Mouse (Mus musculus) layer of hippocampus, adult 18-20 months (tissue): ENCODE results near the gene Vsx2. TPM values are rescaled to one million over a fixed set of nuclear protein-coding genes. Genes with fewer than 3 reads are reported as not detected.

Source experiments
- DNase-seq, 2 experiments: peaks; one replicate each; pipeline ENCODE4 v3.0.0; 2022; ENCODE audit warnings: low spot score in 2 of 2
- total RNA-seq, 2 experiments: library from RNA; stranded (reverse); gene quantifications; 2 replicates each; pipeline ENCODE4 v1.2.3; 2021

Gene Vsx2
- total RNA-seq, 2 experiments from 2014 or later: 0.23 to 0.27 TPM

- no peak for DNase-seq
Measured at GRCm38 (mm10) chr12:84640654-84641053, 71.1 kb downstream of the Vsx2 start, which contains the start of gene Vrtn. Gene Vrtn, plus strand, starts transcription at chr12:84641019.

Other genes with a start within 250 kb of the Vsx2 start
- gene Coq6, start 208.1 kb upstream of the Vsx2 start, total RNA-seq: 10 to 100 TPM; 21.2 to 22.7 TPM
- gene Fam161b, start 207.9 kb upstream of the Vsx2 start, total RNA-seq: 10 to 100 TPM; 12.4 to 13.0 TPM
- 10 to 100 TPM; 21.5 to 26.1 TPM for gene Entpd5, start 160.7 kb upstream of the Vsx2 start, total RNA-seq
- 10 to 100 TPM in 1 of 2 experiments, 1 to 10 TPM in 1; 8.4 to 10.1 TPM for gene Bbof1, start 160.7 kb upstream of the Vsx2 start, total RNA-seq
- gene Rnf113a2, start 152.6 kb upstream of the Vsx2 start, total RNA-seq: 10 to 100 TPM; 12.5 to 15.3 TPM
- gene Aldh6a1, start 118.8 kb upstream of the Vsx2 start, total RNA-seq: 10 to 100 TPM; 58.8 to 59.6 TPM
- gene Lin52, start 118.3 kb upstream of the Vsx2 start, total RNA-seq: 10 to 100 TPM; 26.8 to 28.6 TPM
- 10 to 100 TPM; 12.7 to 13.4 TPM for gene Abcd4, start 47.7 kb downstream of the Vsx2 start, total RNA-seq
- gene Vrtn, start 71.3 kb downstream of the Vsx2 start, total RNA-seq: not detected
- 10 to 100 TPM in 1 of 2 experiments, 1 to 10 TPM in 1; 9.2 to 10.4 TPM for gene Syndig1l, start 129.1 kb downstream of the Vsx2 start, total RNA-seq
- gene Npc2, start 203.4 kb downstream of the Vsx2 start, total RNA-seq: 10 to 100 TPM; 27.2 to 28.9 TPM
- 10 to 100 TPM; 59.3 to 60.2 TPM for gene Isca2, start 203.5 kb downstream of the Vsx2 start, total RNA-seq